Mouse (Mus musculus): Measurements from ENCODE around the gene Bysl.
"Not testable (repeated sequence)": the region's sequence is repeated elsewhere in the genome, so short reads cannot be mapped to it uniquely, and the experiment has no call there.

The Bysl gene

GRCm38 (mm10) chr17:47610849-47611660 lies at the start of gene Bysl, which contains the start of the genes Med20 and Gm20517:
Gene Bysl, minus strand, starts transcription at chr17:47611492.
Gene Med20, plus strand, starts transcription at chr17:47611582.
Gene Gm20517, plus strand, starts transcription at chr17:47611589.
- peak; percentile 99 for DNase-seq

- no peak for DNase-seq
Measured at GRCm38 (mm10) chr17:47658741-47659243, 47.5 kb upstream of the Bysl start.

GRCm38 (mm10) chr17:47657901-47658300 lies 46.6 kb upstream of the Bysl start:
- DNase-seq = no peak

- no peak for DNase-seq
Measured at GRCm38 (mm10) chr17:47655697-47656096, 44.4 kb upstream of the Bysl start.

- DNase-seq = not testable (repeated sequence)
Measured at GRCm38 (mm10) chr17:47654346-47654745, 43.1 kb upstream of the Bysl start.

GRCm38 (mm10) chr17:47651953-47652352 lies 40.7 kb upstream of the Bysl start:
- no peak for DNase-seq

- no peak for DNase-seq
Measured at GRCm38 (mm10) chr17:47648966-47649365, 37.7 kb upstream of the Bysl start.

- peak; percentile 19 to 61 for DNase-seq
Measured at GRCm38 (mm10) chr17:47646683-47647082, 35.4 kb upstream of the Bysl start.

- no peak for DNase-seq
Measured at GRCm38 (mm10) chr17:47642992-47643391, 31.7 kb upstream of the Bysl start.

GRCm38 (mm10) chr17:47633999-47634770 lies 22.9 kb upstream of the Bysl start:
- no peak for DNase-seq

GRCm38 (mm10) chr17:47632181-47632840 lies 21.0 kb upstream of the Bysl start:
- no peak for DNase-seq

- DNase-seq = no peak
Measured at GRCm38 (mm10) chr17:47630678-47631065, 19.4 kb upstream of the Bysl start, which contains the start of gene Usp49. Gene Usp49, plus strand, starts transcription at chr17:47630690.

GRCm38 (mm10) chr17:47629717-47630677 lies 18.7 kb upstream of the Bysl start:
- peak in 1 of 2 experiments; percentile 79 for DNase-seq

- DNase-seq = peak; percentile 96 to 98
Measured at GRCm38 (mm10) chr17:47628851-47629676, 17.8 kb upstream of the Bysl start.

GRCm38 (mm10) chr17:47627791-47628190 lies 16.5 kb upstream of the Bysl start:
- DNase-seq = no peak

GRCm38 (mm10) chr17:47626031-47626430 lies 14.7 kb upstream of the Bysl start:
- no peak for DNase-seq

GRCm38 (mm10) chr17:47625088-47625487 lies 13.8 kb upstream of the Bysl start:
- no peak for DNase-seq

- not testable (repeated sequence) for DNase-seq
Measured at GRCm38 (mm10) chr17:47624572-47624971, 13.3 kb upstream of the Bysl start.

- no peak for DNase-seq
Measured at GRCm38 (mm10) chr17:47622912-47623554, 11.7 kb upstream of the Bysl start.
